Mouse (Mus musculus) ZHBTc4 (cell line): ENCODE measurements around the gene Zgpat.

Experiments used
- DNase-seq: peaks from one replicate; pipeline ENCODE4 v3.0.0-alpha.2; 2011; ENCODE audit warnings: low read depth, low spot score

The Zgpat gene

GRCm38 (mm10) chr2:181384919-181385391, 20.2 kb downstream of the Zgpat start:
- DNase-seq, result no peak

GRCm38 (mm10) chr2:181385885-181386284, 21.2 kb downstream of the Zgpat start:
- DNase-seq, result no peak

GRCm38 (mm10) chr2:181386663-181387210, 22.0 kb downstream of the Zgpat start:
- DNase-seq, result no peak

- no peak for DNase-seq
Observed at GRCm38 (mm10) chr2:181390136-181390870, 25.6 kb downstream of the Zgpat start.

- no peak for DNase-seq
Observed at GRCm38 (mm10) chr2:181391022-181391421, 26.3 kb downstream of the Zgpat start.

- no peak for DNase-seq
Observed at GRCm38 (mm10) chr2:181391541-181391940, 26.8 kb downstream of the Zgpat start.

GRCm38 (mm10) chr2:181392600-181393213, 28.0 kb downstream of the Zgpat start:
- DNase-seq, result peak; percentile 87

- no peak for DNase-seq
Observed at GRCm38 (mm10) chr2:181394086-181394485, 29.4 kb downstream of the Zgpat start.

- no peak for DNase-seq
Observed at GRCm38 (mm10) chr2:181397207-181397761, 32.6 kb downstream of the Zgpat start.

- no peak for DNase-seq
Observed at GRCm38 (mm10) chr2:181401497-181401896, 36.8 kb downstream of the Zgpat start.

- no peak for DNase-seq
Observed at GRCm38 (mm10) chr2:181403722-181404121, 39.0 kb downstream of the Zgpat start.

- no peak for DNase-seq
Observed at GRCm38 (mm10) chr2:181409643-181410042, 44.9 kb downstream of the Zgpat start.

GRCm38 (mm10) chr2:181410760-181411473, 46.2 kb downstream of the Zgpat start:
- DNase-seq, result peak; percentile 64

- no peak for DNase-seq
Observed at GRCm38 (mm10) chr2:181413141-181413540, 48.4 kb downstream of the Zgpat start.

- DNase-seq, result no peak
Observed at GRCm38 (mm10) chr2:181415945-181416344, 51.2 kb downstream of the Zgpat start.

GRCm38 (mm10) chr2:181419359-181419758, 54.6 kb downstream of the Zgpat start:
- no peak for DNase-seq

GRCm38 (mm10) chr2:181420426-181420825, 55.7 kb downstream of the Zgpat start:
- no peak for DNase-seq

GRCm38 (mm10) chr2:181420903-181421638, 56.3 kb downstream of the Zgpat start:
- DNase-seq, result no peak

GRCm38 (mm10) chr2:181423834-181424233, 59.1 kb downstream of the Zgpat start:
- no peak for DNase-seq
